Mouse (Mus musculus) monocyte, adult 2 months (primary cell): ENCODE results near the gene Nav2.

ENCODE experiments used
- DNase-seq, 2 experiments: peaks; one replicate each; pipeline ENCODE4 v3.0.0; 2022; ENCODE audit warnings: low spot score in 2 of 2, low read depth in 1 of 2

The Nav2 gene

DNA sequence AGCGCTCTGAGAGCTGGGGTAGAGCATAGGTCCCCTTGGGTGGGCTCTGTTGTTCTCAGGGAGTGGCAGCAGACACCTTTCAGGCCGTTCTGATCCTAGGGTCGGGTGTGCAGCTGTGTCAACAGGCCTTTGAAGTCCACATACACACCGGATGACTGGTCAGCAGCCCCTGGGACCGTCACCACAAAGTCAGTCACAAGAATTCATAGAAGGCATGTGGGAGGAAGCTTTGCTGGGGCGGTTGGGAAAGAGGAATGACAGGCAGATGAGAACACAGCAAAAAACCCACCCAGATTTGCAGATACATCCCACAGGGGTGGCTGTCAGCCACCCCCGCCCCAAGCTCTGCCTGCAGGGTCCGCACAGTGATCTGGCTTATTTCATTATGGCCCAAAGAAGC is 20.5 kb upstream of the Nav2 start:
- no peak for DNase-seq

GRCm38 (mm10) chr7:48888751-48889150 is 19.8 kb upstream of the Nav2 start:
- no peak for DNase-seq

DNA sequence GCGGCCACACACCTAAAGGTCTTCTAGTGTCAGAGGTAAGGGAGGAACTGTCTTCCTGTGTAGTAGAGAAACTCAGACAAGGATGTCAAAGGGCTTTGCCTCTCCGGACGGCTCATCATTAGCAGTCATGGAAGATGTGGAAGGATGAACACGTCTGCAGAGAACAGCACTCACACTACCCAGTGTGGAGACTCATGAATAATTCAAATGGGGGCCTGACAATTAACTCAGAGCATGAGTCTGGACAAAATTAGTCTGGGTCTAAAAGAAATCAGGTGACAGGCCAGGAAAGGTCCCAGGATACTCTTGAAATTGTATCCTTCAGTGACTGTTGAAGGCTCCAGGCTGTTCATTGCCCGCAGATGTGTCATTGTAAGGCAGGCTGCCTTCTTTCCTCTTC is 17.5 kb upstream of the Nav2 start:
- DNase-seq, result no peak

DNA sequence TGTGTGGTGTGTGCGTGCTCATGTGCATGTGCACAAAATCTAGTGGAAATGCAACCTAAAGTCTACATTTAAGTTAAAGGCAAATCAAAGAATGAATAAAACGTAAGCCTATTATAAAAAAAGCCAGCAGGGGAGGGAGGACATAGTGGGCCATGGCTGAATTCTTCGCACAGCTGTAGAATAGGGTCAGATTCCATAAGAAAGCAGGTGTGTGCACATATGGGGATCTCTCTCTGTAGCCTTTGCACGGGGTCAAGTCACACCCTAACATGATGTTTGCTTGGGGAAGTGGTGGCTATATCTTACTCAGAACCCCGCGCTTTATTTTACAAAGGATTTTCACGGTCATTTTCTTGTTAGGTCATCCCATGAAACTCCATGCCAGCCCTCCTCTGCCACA is 15.4 kb upstream of the Nav2 start:
- no peak for DNase-seq

- peak in 1 of 2 experiments; percentile 41 for DNase-seq
Observed at GRCm38 (mm10) chr7:48894152-48894551, 14.4 kb upstream of the Nav2 start.

DNA sequence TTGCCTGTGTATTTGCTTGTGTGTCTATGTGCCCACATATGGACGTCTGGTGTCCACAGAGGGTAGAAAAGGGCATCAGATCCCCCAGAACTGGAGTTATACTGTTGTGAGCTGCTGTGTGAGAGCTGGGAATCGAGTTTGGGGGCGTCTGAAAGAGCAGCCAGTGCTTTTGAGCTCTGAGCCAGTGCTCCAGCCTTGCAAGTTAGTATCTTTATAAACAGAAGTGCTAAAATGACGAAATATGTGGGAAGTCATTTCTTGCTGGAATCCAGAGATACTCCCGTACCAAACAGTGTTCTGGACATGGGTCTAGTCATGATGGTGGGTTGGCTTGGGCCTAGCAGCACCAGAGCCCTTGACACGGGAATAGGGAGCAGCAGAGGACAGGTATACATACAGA is 13.8 kb upstream of the Nav2 start:
- no peak for DNase-seq

DNA sequence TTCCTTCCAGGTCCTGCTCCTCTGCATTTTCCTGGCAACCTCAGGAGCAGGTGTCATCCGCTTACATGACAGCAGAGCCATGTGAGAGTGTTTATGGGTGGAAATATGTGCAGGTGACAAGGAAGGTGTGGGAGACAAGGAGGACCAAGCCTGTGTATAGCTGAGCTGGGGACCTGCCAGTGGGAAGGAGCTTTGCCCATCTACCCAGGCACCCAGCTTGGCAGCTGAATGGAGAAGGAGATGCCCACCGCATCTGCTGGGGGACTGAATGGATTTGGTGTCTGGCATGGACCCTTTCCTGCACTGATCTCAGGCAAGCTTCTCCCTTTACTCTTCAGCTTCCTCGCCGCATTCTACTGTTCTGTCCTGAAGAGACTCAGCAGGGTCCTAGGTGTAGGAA is 13.0 kb upstream of the Nav2 start:
- DNase-seq, result no peak

- DNase-seq, result no peak
Observed at GRCm38 (mm10) chr7:48896051-48896450, 12.5 kb upstream of the Nav2 start.

DNA sequence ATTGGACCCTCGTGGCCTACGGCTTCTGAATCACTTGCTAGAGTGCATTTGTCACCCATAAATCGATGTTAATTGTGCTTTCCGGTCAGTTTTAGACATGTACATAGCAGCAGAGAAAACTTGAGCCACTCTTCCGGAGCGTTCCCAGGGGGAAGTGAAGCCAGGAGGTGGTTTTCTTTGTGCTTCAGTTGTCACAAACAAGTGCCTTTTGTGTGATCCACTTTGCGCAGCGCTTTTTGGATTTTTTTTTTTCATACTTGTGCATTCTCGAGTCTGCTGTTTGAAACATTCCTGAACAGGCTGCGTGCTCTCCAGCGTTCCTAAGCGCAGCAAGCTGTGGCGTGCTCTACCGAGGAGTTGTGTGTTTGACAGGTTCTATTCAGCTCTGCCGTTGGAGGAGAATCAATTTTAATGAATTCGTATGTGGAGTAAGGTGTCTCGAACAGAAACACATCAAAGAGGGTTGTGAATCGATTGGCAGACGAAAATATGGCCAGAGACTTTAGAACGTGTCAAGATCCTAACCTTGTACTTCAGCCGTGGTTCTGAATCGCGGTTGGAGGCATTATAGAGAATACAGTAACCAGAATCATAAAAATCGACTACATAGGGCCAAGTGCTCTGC is 10.9 kb upstream of the Nav2 start:
- DNase-seq, result no peak

- no peak for DNase-seq
Observed at GRCm38 (mm10) chr7:48898416-48898815, 10.1 kb upstream of the Nav2 start.

- DNase-seq, result no peak
Observed at GRCm38 (mm10) chr7:48900408-48901167, 7.9 kb upstream of the Nav2 start.

- DNase-seq, result no peak
Observed at GRCm38 (mm10) chr7:48902454-48902853, 6.1 kb upstream of the Nav2 start.

DNA sequence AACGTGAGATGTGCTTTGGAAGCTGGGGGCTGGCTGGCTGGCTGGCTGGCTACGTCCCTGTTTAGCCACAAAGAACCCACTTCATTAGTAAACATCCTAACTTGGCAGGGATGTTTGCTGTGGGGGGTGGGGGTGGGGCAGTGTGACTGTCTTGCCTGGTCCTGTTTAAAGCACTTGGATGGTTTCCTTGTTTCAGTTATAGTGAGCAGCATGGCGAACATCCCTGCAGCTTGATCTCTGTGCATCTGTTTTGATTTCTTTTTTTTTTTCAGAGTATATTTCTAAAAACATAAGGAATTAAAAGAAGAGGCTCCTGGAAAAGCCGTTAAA is 791 bp downstream of the Nav2 start:
- no peak for DNase-seq

GRCm38 (mm10) chr7:48910282-48910681 is 1.8 kb downstream of the Nav2 start:
- no peak for DNase-seq

DNA sequence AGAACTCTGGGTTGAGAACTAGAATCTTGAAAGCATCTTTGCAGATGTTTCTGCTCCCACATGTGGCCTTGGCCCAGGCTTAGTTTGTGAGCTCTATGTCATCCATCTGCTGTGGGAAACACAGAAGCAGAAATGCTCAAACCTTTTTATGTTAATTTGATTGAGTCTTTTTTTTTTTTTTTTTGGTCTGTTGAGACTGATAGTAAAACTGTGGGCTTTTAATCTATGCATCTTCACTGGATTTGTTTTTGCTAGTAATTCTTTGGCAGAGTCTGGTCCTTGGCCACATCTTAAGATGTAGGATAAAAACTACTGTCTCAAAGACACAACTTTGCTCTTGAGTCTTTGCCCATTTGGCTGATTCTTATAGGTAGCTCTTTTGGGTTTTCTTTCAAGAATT is 2.6 kb downstream of the Nav2 start:
- no peak for DNase-seq

DNA sequence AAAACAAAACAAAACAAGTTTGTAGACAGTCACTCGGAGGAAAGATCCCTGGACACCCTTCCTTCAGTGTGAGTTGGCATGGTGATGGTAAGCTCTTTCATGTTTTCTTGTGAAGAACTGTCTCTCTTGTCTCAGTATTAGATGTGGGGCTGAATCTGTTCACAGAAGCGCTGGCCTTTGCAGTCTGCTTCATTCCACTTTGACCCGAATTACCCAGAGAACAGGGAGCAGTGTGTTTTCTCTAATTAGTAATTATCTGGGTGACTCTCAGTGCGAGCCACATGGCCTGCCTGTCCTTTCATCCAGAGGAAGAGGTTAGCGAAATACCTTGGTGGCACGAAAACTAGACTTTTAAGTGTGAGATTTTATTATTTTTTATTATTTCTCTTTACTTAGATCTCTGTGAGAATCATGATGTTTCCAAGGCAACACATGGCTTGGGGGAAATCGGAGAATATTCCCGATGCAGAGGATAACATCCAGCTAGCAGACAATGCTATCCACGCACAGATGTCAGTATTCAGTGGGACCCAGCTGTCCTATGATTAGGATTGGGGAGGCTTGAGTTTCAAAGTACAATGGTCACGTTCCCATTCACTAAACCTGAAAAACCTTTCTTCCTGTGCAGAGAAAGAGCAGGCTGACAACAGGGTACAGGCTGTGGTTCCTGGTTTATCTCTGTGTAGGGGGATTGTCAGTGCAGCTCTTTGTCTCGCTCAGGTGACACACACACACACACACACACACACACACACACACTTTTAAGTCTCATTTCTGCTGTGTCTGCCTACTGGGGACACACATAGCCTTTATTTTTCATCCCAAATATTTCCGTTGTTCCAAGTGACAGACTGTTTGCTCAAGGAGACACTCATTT is 6.4 kb downstream of the Nav2 start:
- DNase-seq, result no peak

DNA sequence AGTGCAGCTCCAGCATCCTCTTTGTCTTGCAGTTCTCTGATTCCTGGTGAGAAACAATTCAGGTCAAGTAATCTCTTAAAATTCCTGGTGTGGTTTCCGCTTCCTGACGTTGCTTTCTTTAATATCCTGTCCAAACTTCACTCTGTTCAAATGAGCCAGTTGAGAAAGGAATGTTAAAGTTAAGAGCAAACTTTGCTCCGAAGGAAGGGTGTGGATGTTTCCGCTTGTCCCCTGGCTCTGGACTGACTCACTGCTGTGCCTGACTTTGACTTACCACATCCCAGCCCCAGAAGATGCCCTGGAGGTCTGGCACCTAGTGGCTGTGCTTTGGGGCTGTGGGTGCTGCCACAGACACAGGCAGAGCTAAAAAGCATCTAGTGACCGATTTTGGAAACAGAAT is 8.9 kb downstream of the Nav2 start:
- DNase-seq, result no peak

DNA sequence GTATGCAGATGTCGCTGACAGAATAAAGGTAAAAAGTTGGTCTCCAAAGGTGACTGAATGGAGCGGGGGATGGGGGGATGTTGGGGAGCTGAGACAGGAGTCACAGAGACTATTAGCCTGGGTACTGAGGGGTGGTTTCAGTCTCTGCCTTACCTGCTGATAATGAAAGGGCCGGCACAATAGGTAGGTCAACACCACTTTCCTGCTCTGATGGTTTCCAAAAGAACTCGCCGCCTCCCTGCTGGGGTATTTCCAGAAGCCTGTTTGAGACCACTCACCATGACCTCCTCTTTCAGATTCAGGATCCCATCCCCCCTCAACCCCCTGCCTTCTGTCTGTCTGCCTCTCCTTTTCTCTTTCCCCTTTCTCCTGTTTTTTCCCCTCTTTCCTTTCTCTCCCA is 9.5 kb downstream of the Nav2 start:
- DNase-seq, result no peak

- DNase-seq, result no peak
Observed at GRCm38 (mm10) chr7:48918389-48918788, 9.9 kb downstream of the Nav2 start.

DNA sequence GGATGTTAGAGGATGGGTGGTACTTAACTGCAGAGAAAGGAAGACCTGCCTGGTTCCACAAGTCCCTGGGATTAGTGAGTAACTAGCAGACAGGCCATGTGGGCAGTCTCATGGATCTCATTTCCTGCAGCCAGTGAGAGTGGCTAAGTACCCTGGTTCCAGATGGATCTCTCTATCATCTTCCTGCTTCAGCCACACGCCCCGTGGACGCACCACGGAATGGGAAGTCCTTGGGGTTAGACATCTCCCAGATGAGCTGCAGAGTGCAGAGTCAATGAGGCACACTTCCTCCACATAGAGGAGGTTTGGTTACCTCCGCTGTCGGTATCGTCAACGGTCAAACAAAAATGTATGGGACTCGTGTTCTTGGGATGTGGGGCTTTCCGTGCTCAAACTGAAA is 15.1 kb downstream of the Nav2 start:
- no peak for DNase-seq

DNA sequence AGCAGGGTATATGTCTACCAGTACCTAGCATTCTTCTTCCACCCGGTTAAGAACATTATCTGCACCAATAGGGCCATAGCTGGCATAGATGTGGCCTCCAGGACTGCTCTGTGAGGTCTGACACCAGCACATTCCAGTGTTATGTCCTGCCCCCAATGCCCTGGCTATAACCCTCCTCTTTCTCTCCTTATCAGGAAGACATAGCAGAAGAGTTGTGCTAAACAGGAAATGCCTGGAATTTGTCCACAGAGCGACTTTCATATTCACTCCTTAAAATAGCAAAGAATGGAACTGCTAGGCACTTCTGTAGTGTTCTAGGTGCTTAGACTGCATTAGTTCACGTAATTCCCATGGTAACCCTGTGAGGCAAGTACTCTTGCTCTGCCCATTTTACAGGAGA is 16.7 kb downstream of the Nav2 start:
- no peak for DNase-seq

DNA sequence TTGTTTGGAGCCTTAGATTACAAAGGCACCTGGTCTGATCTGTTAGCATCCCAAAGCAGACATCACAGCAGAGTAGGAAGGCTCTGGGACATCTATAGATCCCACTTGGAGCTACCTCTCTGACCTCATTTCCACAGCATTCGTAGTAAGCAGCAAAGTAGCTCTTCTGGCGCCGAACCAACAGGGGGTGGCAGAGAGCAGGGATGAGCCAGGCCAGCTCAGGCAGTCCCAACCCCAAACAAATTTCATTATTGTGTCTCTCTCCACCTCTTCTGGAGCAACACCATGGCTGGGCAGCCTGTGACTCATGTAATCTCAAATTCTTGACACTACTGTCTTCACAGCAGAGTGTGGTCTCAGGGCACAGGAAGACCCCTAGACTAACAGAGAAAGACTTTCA is 19.8 kb downstream of the Nav2 start:
- DNase-seq, result peak in 1 of 2 experiments; percentile 31
